Mouse (Mus musculus): Measurements from ENCODE around the gene Adgrg4. TPM values are rescaled to one million over a fixed set of nuclear protein-coding genes. Genes with fewer than 3 reads are reported as not detected.
A peak's percentile ranks its signal among the peaks of the same experiment; 100 is the strongest.

The Adgrg4 gene
- total and polyA plus RNA-seq, 3 experiments, result not detected

DNA sequence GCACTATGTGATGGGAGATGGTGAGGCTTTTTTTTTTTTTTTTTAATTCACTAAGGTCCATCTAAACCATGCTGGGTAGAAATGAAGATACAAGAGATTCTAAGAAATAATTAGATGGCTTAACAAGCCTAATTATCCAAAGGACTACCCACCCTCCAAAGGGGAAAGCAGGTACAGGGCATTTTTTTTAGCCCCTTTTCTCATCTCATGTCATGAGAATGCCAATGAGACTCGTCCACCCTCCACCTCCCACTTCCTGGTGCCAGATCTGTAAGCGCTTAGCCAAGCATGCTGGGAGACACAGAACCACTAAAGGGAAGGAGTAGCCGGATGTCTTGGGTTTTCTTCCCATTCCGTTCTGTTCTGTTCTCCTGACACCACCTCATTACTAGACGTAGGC is 172.8 kb downstream of the Adgrg4 start, which contains the start of gene Brs3:
Brs3 (plus strand) TSS at position 301 of the 400 bp plus-strand sequence.
- no peak for TF ChIP-seq MAFK (IDR thresholded peaks at IDR 0.05; ENCODE audit: insufficient replicate concordance, low read length)
- TF ChIP-seq POLR2A (IDR thresholded peaks at IDR 0.05; ENCODE audit: low read depth, low read length), result no peak
- no peak for TF ChIP-seq ZC3H11A (IDR thresholded peaks at IDR 0.05; ENCODE audit: low read depth, low read length)

DNA sequence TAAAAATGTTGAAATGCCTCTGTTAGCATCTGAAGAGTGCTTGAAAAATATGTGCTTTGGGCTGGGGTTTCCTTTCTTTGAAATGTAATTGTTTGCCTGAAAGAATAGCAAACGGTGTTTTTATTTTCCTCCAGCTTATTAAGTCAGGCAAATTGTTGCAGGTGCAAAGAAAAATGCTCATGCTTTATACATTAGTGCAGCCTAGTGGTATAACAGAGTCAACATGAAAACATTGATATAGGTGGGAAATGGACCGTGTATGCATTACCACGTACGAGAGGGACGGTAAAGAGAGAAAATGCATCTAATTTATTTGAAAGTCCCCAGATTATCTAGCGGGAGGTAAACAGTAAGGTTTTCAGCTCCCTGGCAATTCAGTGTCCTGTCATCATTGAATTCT is 173.9 kb downstream of the Adgrg4 start:
- no peak for DNase-seq (ENCODE audit: extremely low read depth)
- Histone ChIP-seq H3K9me3 (replicated peaks; ENCODE audit: low read length) (no peaks in the 10 kb centered on the region), H3K79me2 (replicated peaks; ENCODE audit: control insufficient read depth, extremely low read depth, insufficient read depth, poor library complexity, severe bottlenecking) (no peaks in the 10 kb centered on the region), H3K9ac (ENCODE audit: insufficient read depth, low read depth) (no peak overlapping the region), H3K36me3 (replicated peaks in 1 of 2; ENCODE audit: control insufficient read depth in 1 of 2, insufficient read depth in 1 of 2, low read length in 1 of 2) (no peaks in the 10 kb centered on the region), H3K4me3 (replicated peaks in 1 of 3; ENCODE audit: low read depth in 2 of 3, low read length in 2 of 3, poor library complexity in 1 of 3) (no peak overlapping the region), H3K27me3 (replicated peaks) (no peaks in the 10 kb centered on the region), H3K27ac (ENCODE audit: insufficient read depth, low read depth) (no peak overlapping the region), H3K4me2 (ENCODE audit: insufficient read depth, low read depth, poor library complexity, severe bottlenecking) (no peak overlapping the region), H3K4me1 (ENCODE audit: control insufficient read depth in 1 of 2, insufficient read depth in 2 of 2) (no peaks in the 10 kb centered on the region)
- dilution Hi-C loops (cut with MboI; ENCODE audit: extremely low pct_ligation_motif_present, extremely low pct_unique_long_range_greater_than_20kb, low sequenced_read_pairs) (no loop called here), in situ Hi-C loops (cut with MboI; ENCODE audit: low pct_ligation_motif_present, low pct_unique_long_range_greater_than_20kb, low sequenced_read_pairs) (no loop called here)
- no peak for TF ChIP-seq NRF1 (IDR thresholded peaks at IDR 0.05; ENCODE audit: low read depth, low read length)
- TF ChIP-seq RAD21 (IDR thresholded peaks at IDR 0.05; ENCODE audit: low read depth, low read length), result peak; percentile 10

More for the DNA sequence above, 172.8 kb downstream of the Adgrg4 start, which contains the start of gene Brs3:
- Histone ChIP-seq H3K4me1 (ENCODE audit: control insufficient read depth in 1 of 2, insufficient read depth in 2 of 2) (no peaks in the 10 kb centered on the region), H3K9ac (ENCODE audit: insufficient read depth, low read depth) (no peak within 1 kb of the TSS), H3K36me3 (replicated peaks in 1 of 2; ENCODE audit: control insufficient read depth in 1 of 2, insufficient read depth in 1 of 2, low read length in 1 of 2) (no peaks in the 10 kb centered on the region), H3K9me3 (replicated peaks; ENCODE audit: low read length) (no peaks in the 10 kb centered on the region), H3K4me3 (replicated peaks in 1 of 3; ENCODE audit: low read depth in 2 of 3, low read length in 2 of 3, poor library complexity in 1 of 3) (no peak within 1 kb of the TSS), H3K27me3 (replicated peaks) (no peaks in the 10 kb centered on the region), H3K79me2 (replicated peaks; ENCODE audit: control insufficient read depth, extremely low read depth, insufficient read depth, poor library complexity, severe bottlenecking) (no peaks in the 10 kb centered on the region), H3K4me2 (ENCODE audit: insufficient read depth, low read depth, poor library complexity, severe bottlenecking) (no peak within 1 kb of the TSS), H3K27ac (ENCODE audit: insufficient read depth, low read depth) (no peak within 1 kb of the TSS)
- in situ Hi-C loops (cut with MboI; ENCODE audit: low pct_ligation_motif_present, low pct_unique_long_range_greater_than_20kb, low sequenced_read_pairs), result no loop called here
- dilution Hi-C loops (cut with MboI; ENCODE audit: extremely low pct_ligation_motif_present, extremely low pct_unique_long_range_greater_than_20kb, low sequenced_read_pairs), result no loop called here
- no peak for DNase-seq (ENCODE audit: extremely low read depth)

Other genes starting within 250 kb of the Adgrg4 start
- not detected in 2 replicates for gene Fhl1, start 138.4 kb upstream of the Adgrg4 start, total RNA-seq (2012; rRNA removed)
- not detected in 2 replicates for gene Fhl1, start 138.4 kb upstream of the Adgrg4 start, total RNA-seq (2014; rRNA removed)
- not detected in 2 replicates for gene Fhl1, start 138.4 kb upstream of the Adgrg4 start, polyA plus RNA-seq (2012; ENCODE audit: insufficient read length, low read depth)
- gene Map7d3, start 47.8 kb upstream of the Adgrg4 start, total RNA-seq (2012; rRNA removed), result not detected in 2 replicates
- gene Map7d3, start 47.8 kb upstream of the Adgrg4 start, total RNA-seq (2014; rRNA removed), result not detected in 2 replicates
- not detected in 2 replicates for gene Map7d3, start 47.8 kb upstream of the Adgrg4 start, polyA plus RNA-seq (2012; ENCODE audit: insufficient read length, low read depth)
- not detected in 2 replicates for gene Brs3, start 172.9 kb downstream of the Adgrg4 start, total RNA-seq (2012; rRNA removed)
- not detected in 2 replicates for gene Brs3, start 172.9 kb downstream of the Adgrg4 start, total RNA-seq (2014; rRNA removed)
- not detected in 2 replicates for gene Brs3, start 172.9 kb downstream of the Adgrg4 start, polyA plus RNA-seq (2012; ENCODE audit: insufficient read length, low read depth)
- gene Htatsf1, start 183.4 kb downstream of the Adgrg4 start, total RNA-seq (2012; rRNA removed), result 22.4 and 25.8 TPM in 2 replicates
- 22.6 and 24.5 TPM in 2 replicates for gene Htatsf1, start 183.4 kb downstream of the Adgrg4 start, total RNA-seq (2014; rRNA removed)
- gene Htatsf1, start 183.4 kb downstream of the Adgrg4 start, polyA plus RNA-seq (2012; ENCODE audit: insufficient read length, low read depth), result 45.5 and 51.3 TPM in 2 replicates
- gene Vgll1, start 217.9 kb downstream of the Adgrg4 start, total RNA-seq (2012; rRNA removed), result 0.17 TPM in 1 of 2 replicates, not detected in the other
- gene Vgll1, start 217.9 kb downstream of the Adgrg4 start, total RNA-seq (2014; rRNA removed), result 0.53 and 0.97 TPM in 2 replicates
- gene Vgll1, start 217.9 kb downstream of the Adgrg4 start, polyA plus RNA-seq (2012; ENCODE audit: insufficient read length, low read depth), result not detected in 2 replicates